Mouse (Mus musculus) bone marrow macrophage, adult 2 months (primary cell): Measurements from ENCODE around the gene Krtap4-13. TPM values are rescaled to one million over a fixed set of nuclear protein-coding genes. Genes with fewer than 3 reads are reported as not detected.
"Not testable (repeated sequence)": the region's sequence is repeated elsewhere in the genome, so short reads cannot be mapped to it uniquely, and the experiment has no call there.

Experiments
- H3K27ac ChIP-seq: 2 replicates; pipeline ENCODE4 v1.5.1; 2012; ENCODE audit warnings: low read depth, low read length; ENCODE audit not compliant: insufficient read depth
- H3K4me1 ChIP-seq: 2 replicates; pipeline ENCODE4 v1.6.1; 2012; ENCODE audit warnings: low read length; ENCODE audit not compliant: control insufficient read depth, insufficient read depth
- H3K4me3 ChIP-seq: 2 replicates; pipeline ENCODE4 v1.5.1; 2012; ENCODE audit warnings: mild to moderate bottlenecking, low read length, moderate library complexity; ENCODE audit not compliant: insufficient read depth
- CTCF ChIP-seq: IDR thresholded peaks from 2 replicates; pipeline ENCODE4 v1.5.1; 2012; ENCODE audit warnings: low read depth, mild to moderate bottlenecking, low read length, moderate library complexity
- POLR2A ChIP-seq: IDR thresholded peaks from 2 replicates; pipeline ENCODE4 v1.6.1; 2012; ENCODE audit warnings: mild to moderate bottlenecking, low read depth, low read length, borderline replicate concordance
- polyA plus RNA-seq: library from polyadenylated mRNA; stranded (reverse); fragments of >200 nt; gene quantifications from 2 replicates; pipeline ENCODE4 v1.2.4, GENCODE M21; 2012; ENCODE audit not compliant: missing spikeins, insufficient read depth, insufficient read length

The Krtap4-13 gene
- polyA plus RNA-seq, result not detected in 2 replicates

DNA sequence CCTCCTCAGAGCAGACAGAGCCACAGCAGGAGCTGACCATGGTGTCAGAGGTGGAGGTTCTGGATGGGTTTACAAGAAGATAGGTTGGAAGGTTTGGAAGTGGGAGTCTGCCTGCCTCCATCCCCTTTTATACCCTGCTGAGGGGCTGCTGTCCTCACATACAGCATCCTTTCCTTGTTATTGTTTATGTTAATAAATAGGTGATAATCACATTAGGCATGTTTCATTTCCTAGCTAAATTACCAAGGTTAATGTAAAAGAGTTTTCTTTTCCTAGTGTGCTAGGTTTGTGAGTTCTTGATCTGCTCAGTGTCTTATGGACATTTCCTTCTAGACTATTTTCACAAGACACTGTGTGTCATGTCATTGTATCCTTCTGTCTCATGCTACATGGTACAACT lies at the start of gene Krtap4-13:
Krtap4-13 (minus strand) TSS at position 101 of the 400 bp plus-strand sequence.
- not testable (repeated sequence) for H3K4me1 ChIP-seq, H3K27ac ChIP-seq, H3K4me3 ChIP-seq

DNA sequence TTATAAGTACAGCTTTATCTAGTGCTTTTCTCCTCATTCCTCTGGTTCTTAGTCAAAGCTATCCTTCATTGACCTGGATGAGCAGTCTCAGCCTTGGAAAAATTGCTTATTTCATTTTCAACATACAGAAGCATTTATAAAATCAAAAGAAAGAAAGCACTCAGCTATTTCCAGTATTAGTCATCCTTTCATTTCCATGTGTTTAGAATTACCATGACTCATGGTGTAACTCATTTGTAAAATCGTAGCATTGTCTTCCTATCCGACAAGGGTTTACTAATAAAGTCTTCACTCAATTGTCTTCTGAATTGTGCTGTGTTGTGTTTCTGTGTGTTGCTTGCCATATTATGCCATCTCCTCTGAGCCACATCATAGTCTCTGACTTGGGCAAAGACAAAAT lies 49.1 kb upstream of the Krtap4-13 start:
- Histone ChIP-seq H3K27ac (no peak overlapping the region), H3K4me3 (no peak overlapping the region), H3K4me1 (no peaks in the 10 kb centered on the region)
- TF ChIP-seq CTCF, result no peak
- TF ChIP-seq POLR2A, result no peak

DNA sequence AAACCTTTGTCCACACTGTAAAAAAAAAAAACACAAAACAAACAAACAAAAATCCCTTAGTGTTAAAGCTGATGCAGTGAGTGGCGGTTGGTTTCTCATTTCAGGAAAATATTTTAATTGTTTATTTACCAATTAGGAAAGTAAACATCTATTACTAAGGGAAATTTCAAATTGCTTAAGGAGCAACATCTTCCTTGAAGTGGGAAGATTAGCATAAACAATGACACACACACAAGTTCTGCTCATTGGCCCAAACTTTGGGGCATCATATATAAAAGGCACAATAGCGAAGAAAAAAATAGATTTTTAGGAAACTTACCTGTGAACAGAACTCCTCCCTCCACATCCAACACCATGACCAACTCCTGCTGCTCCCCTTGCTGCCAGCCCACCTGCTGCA lies 47.9 kb upstream of the Krtap4-13 start, which contains the start of gene Gm11568:
Gm11568 (plus strand) TSS at position 301 of the 400 bp plus-strand sequence.
- no peak within 1 kb of the TSS for H3K4me3 ChIP-seq
- TF ChIP-seq POLR2A (no peak), CTCF (no peak)
- no peak within 1 kb of the TSS for H3K27ac ChIP-seq
- H3K4me1 ChIP-seq, result no peaks in the 10 kb centered on the region

DNA sequence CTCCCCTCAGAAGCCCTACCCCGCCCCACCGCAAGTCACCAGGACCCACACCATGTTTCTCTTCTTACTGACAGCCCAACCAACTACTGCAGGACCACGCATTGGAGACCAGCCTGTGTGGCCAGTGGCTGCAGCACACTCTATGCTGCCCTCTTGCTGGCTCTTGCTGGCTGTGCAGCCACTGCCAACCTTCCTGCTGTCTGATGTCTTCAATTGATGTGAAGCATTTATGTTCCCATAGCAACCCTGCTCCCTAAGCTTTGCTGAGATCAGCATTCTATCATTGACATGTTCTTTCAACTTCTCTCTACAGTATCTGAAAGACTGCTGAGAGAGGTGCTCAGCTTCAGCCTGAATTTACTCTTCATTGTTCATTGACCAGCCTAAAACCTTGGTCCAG lies 44.4 kb upstream of the Krtap4-13 start:
- H3K27ac ChIP-seq, result no peak overlapping the region
- H3K4me1 ChIP-seq, result no peaks in the 10 kb centered on the region
- TF ChIP-seq POLR2A (no peak), CTCF (no peak)
- H3K4me3 ChIP-seq, result no peak overlapping the region

DNA sequence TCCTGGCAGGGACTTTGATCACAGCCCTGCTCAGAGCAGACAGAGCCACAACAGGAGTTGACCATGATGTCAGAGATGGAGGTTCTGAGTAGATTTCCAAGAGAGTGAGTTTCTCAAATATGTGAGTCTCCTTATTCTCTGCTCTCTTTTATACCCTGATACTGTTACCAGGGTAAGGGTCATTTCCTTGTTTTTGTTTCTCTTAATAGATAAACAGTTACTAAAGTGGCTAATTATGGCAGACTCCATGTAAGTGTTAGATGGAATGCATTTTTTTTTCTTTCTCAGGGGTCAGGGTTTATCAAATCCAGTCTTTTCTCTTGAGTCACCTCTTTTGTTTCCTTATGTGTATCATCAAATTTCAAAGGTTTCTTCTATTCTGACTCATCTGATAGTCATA lies 41.8 kb upstream of the Krtap4-13 start, which contains the start of gene Krtap4-16:
Krtap4-16 (minus strand) TSS at position 101 of the 400 bp plus-strand sequence.
- Histone ChIP-seq H3K4me3 (no peak within 1 kb of the TSS), H3K4me1 (no peaks in the 10 kb centered on the region)
- TF ChIP-seq CTCF, result no peak
- no peak for TF ChIP-seq POLR2A

DNA sequence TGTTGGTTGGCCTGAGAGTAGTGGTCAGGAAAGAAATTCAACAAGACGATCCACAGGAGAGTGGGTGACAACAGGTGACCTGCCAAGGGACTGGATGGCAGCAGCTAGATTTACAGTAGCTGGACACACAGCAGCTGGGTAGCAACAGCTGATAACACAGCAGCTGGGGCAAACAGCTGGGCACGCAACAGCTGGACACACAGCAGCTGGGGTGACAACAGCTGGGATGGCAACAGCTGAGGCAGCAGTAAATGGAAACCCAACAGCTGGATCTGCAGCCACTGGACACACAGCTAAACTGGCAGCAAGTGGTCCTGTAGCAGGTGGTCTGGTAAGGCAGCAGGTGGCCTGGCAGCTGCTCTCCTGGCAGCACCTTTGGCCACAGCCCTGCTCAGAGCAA lies 37.1 kb upstream of the Krtap4-13 start:
- TF ChIP-seq CTCF (no peak), POLR2A (no peak)
- H3K4me3 ChIP-seq, result no peak overlapping the region
- no peak overlapping the region for H3K27ac ChIP-seq
- H3K4me1 ChIP-seq, result no peaks in the 10 kb centered on the region

More for the DNA sequence above, 41.8 kb upstream of the Krtap4-13 start, which contains the start of gene Krtap4-16:
- H3K27ac ChIP-seq, result no peak within 1 kb of the TSS

DNA sequence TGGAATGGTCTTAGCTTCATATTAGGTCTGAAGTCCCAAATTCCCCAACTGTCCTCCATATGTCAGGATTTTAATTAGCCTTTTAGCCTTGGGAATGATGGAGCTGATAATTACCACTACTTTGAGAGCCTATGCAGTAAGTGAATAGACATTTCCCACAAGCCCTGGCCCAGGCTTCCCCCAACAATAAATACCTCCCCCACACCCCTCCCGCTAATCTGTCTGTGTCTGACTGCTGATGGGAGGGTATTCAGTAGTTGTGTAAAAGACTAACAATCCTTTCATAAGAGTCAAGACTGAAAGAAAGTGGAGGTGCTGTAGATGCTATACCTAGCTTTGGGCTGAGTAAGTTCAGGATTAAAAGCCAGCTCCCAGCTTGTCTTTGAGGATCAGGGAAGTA lies 32.5 kb upstream of the Krtap4-13 start:
- H3K27ac ChIP-seq, result no peak overlapping the region
- H3K4me3 ChIP-seq, result no peak overlapping the region
- TF ChIP-seq POLR2A, result no peak
- no peak for TF ChIP-seq CTCF
- no peaks in the 10 kb centered on the region for H3K4me1 ChIP-seq

DNA sequence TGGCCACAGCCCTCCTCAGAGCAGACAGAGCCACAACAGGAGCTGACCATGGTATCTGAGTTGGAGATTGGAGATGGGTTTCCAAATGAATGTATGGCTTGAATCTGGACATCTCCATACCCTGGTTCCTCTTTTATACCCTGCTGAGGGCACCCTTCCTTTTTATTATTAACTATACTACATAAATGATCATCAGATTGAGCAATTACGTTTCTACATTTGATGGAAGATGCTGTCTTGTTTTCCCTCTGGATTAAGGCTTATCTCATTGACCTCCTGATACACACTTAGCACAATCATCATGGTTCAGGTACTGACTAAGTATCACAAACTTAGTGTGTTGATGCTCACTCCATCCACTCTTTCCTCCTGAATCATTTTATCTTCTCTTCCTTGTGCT lies 28.3 kb upstream of the Krtap4-13 start, which contains the start of gene 2300003K06Rik:
2300003K06Rik (minus strand) TSS at position 101 of the 400 bp plus-strand sequence.
- Histone ChIP-seq H3K4me1 (no peaks in the 10 kb centered on the region), H3K27ac (no peak within 1 kb of the TSS), H3K4me3 (no peak within 1 kb of the TSS)
- TF ChIP-seq POLR2A (no peak), CTCF (no peak)

DNA sequence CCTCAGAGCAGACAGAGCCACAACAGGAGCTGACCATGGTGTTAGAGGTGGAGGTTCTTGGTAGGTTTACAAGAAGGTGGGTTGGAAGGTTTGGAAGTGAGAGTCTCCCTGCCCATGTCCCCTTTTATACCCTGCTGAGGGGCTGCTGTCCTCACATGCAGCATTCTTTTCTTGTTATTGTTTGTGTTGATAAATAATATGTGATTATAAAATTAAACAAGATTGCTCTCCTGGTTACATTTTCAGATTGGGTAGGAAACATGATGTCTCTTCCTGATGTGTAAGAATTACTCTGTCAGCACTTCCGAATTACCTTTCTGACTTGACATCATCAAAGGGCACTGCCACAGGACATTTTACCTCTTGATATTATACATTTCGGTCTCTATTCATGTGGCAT lies 5.9 kb upstream of the Krtap4-13 start, which contains the start of gene Gm11564:
Gm11564 (minus strand) TSS at position 101 of the 400 bp plus-strand sequence.
- H3K4me3 ChIP-seq, H3K27ac ChIP-seq, H3K4me1 ChIP-seq: not testable (repeated sequence)

DNA sequence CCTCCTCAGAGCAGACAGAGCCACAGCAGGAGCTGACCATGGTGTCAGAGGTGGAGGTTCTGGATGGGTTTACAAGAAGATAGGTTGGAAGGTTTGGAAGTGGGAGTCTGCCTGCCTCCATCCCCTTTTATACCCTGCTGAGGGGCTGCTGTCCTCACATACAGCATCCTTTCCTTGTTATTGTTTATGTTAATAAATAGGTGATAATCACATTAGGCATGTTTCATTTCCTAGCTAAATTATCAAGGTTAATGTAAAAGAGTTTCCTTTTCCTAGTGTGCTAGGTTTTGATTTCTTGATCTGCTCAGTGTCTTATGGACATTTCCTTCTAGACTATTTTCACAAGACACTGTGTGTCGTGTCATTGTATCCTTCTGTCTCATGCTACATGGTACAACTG lies 5.3 kb downstream of the Krtap4-13 start, which contains the start of gene Gm11554:
Gm11554 (minus strand) TSS at position 101 of the 400 bp plus-strand sequence.
- not testable (repeated sequence) for H3K4me3 ChIP-seq, H3K4me1 ChIP-seq, H3K27ac ChIP-seq

DNA sequence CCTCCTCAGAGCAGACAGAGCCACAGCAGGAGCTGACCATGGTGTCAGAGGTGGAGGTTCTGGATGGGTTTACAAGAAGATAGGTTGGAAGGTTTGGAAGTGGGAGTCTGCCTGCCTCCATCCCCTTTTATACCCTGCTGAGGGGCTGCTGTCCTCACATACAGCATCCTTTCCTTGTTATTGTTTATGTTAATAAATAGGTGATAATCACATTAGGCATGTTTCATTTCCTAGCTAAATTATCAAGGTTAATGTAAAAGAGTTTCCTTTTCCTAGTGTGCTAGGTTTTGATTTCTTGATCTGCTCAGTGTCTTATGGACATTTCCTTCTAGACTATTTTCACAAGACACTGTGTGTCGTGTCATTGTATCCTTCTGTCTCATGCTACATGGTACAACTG lies 10.9 kb downstream of the Krtap4-13 start, which contains the start of gene Gm11569:
Gm11569 (minus strand) TSS at position 101 of the 400 bp plus-strand sequence.
- not testable (repeated sequence) for H3K4me3 ChIP-seq, H3K4me1 ChIP-seq, H3K27ac ChIP-seq
